Mouse (Mus musculus) intestine, embryonic 16.5 days (tissue): ENCODE data around the gene Camk2n2. TPM values are rescaled to one million over a fixed set of nuclear protein-coding genes. Genes with fewer than 3 reads are reported as not detected.
A peak's percentile ranks its signal among the peaks of the same experiment; 100 is the strongest.

Experiments
- ATAC-seq: fragments of 200-750 bp; cut with Nextera tagmentation; 2 replicates; pipeline ENCODE4 v1.8.0; 2017; ENCODE audit warnings: moderate TSS enrichment, moderate library complexity
- H3K27ac ChIP-seq: fragments of 300-500 bp; sonication (generic); 2 replicates; pipeline ENCODE4 v1.5.1; 2014; ENCODE audit warnings: mild to moderate bottlenecking, low read length
- H3K27me3 ChIP-seq: fragments of 300-500 bp; sonication (generic); replicated peaks from 2 replicates; pipeline ENCODE4 v1.6.1; 2014; ENCODE audit warnings: low read length, control low read depth, mixed read lengths; ENCODE audit not compliant: control insufficient read depth, insufficient read depth
- H3K36me3 ChIP-seq: fragments of 300-500 bp; sonication (generic); 2 replicates; pipeline ENCODE4 v1.6.1; 2014; ENCODE audit warnings: low read length, control low read depth; ENCODE audit not compliant: control insufficient read depth, insufficient read depth
- H3K4me1 ChIP-seq: fragments of 300-500 bp; sonication (generic); 2 replicates; pipeline ENCODE4 v1.6.1; 2014; ENCODE audit warnings: low read length, control low read depth, mixed read lengths; ENCODE audit not compliant: control insufficient read depth, insufficient read depth
- H3K4me2 ChIP-seq: fragments of 300-500 bp; sonication (generic); 2 replicates; pipeline ENCODE4 v1.6.1; 2014; ENCODE audit warnings: low read depth, low read length, control low read depth
- H3K4me3 ChIP-seq: fragments of 300-500 bp; sonication (generic); 2 replicates; pipeline ENCODE4 v1.5.1; 2014; ENCODE audit warnings: mild to moderate bottlenecking, low read length
- H3K9ac ChIP-seq: fragments of 300-500 bp; sonication (generic); 2 replicates; pipeline ENCODE4 v1.6.1; 2014; ENCODE audit warnings: low read depth, low read length
- H3K9me3 ChIP-seq: fragments of 300-500 bp; sonication (generic); 2 replicates; pipeline ENCODE4 v1.6.1; 2016; ENCODE audit warnings: low read length, control low read depth; ENCODE audit not compliant: control insufficient read depth
- WGBS: fragments of 180-500 bp; shearing (Covaris S2); extraction: QIAGEN DNeasy Blood & Tissue Kit; methylation state at CpG from one replicate; pipeline ENCODE4 v1.1.7; 2014; 5-methylcytosine and 5-hydroxymethylcytosine counted together
- polyA plus RNA-seq: library from polyadenylated mRNA; unstranded; fragments of >200 nt; fragmentation: Nextera tagmentation; extraction: Ambion mirVana; gene quantifications from 2 replicates; pipeline ENCODE4 v1.2.1, GENCODE M21; 2015

Gene Camk2n2
- polyA plus RNA-seq, 1 experiment from 2014 or later, result 0.40 TPM

- Histone ChIP-seq H3K36me3 (no peaks in the 10 kb centered on the region), H3K4me1 (peaks cover 14% of the 10 kb centered on the region), H3K9ac (no peak overlapping the region), H3K4me3 (peak overlapping the region; percentile 76), H3K4me2 (peak overlapping the region; percentile 99), H3K9me3 (no peaks in the 10 kb centered on the region), H3K27me3 (peaks cover 14% of the 10 kb centered on the region), H3K27ac (no peak overlapping the region)
- 2% methylated on average over 80 of the region's 83 CpGs for WGBS
- peak; percentile 49 for ATAC-seq
These were observed 1.3 kb downstream of the Camk2n2 start for GRCm38 (mm10) chr16:20619541-20620398.

GRCm38 (mm10) chr16:20611357-20612227 is 9.5 kb downstream of the Camk2n2 start, which contains the start of the genes Eef1akmt4, Gm49333 and Alg3:
Gene Eef1akmt4 (plus strand): TSS chr16:20611593.
Gene Gm49333 (plus strand): TSS chr16:20611610.
Gene Alg3 (minus strand): TSS chr16:20611735.
- peaks cover 11% of the 10 kb centered on the region; the same call in 1 of the 2 replicates for H3K4me1 ChIP-seq
- 2% methylated on average over 41 of the region's 41 CpGs for WGBS
- H3K4me3 ChIP-seq, result peak within 1 kb of the TSS; percentile 91
- H3K9ac ChIP-seq, result peak within 1 kb of the TSS; percentile 86
- no peaks in the 10 kb centered on the region for H3K9me3 ChIP-seq
- H3K4me2 ChIP-seq, result peak within 1 kb of the TSS; percentile 85
- H3K27me3 ChIP-seq, result no peaks in the 10 kb centered on the region
- ATAC-seq, result peak; percentile 99
- H3K27ac ChIP-seq, result peak within 1 kb of the TSS; percentile 83
- H3K36me3 ChIP-seq, result no peaks in the 10 kb centered on the region

DNA sequence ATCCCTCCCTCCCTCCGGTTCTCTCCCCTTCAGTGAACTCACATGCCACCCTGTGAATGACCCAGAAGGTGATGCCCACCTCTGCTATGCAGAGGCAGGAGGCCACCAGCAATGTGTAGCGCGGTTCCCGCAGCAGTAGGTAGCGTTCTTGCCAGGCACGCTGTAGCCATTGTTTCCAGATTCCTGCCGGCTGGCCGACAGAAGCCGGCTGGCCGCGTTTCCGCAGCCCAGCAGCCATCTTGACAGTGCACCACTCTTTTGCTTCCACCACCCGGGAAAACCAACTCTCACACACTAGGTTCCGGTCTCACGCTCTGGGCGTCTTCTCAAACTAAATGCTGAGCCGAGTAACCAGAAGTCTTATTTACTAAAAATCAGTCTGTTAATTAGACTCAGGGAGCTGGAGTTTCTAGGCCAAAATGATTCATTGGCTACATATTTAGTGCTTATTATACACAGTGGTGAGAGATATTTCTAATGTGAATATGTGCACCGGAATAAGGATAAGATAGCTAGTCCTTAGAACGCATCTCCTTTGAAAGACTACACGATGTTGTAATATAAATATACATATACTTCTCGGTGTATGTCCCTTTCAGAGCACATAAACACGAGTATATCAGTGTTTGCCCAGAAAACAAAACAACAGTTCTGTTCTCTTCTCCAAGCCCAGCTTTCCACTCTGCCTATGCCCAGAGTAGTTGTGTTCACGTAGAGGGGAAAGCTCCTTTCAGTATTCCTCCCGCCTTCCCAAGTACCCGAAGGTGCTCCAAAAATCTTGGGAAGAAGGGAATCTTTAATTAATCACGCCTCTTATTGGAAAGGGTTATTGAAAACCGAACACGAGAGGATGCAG is 10.4 kb downstream of the Camk2n2 start:
- Histone ChIP-seq H3K9ac (peak overlapping the region; percentile 86), H3K9me3 (no peaks in the 10 kb centered on the region), H3K4me1 (peaks cover 11% of the 10 kb centered on the region; the same call in 1 of the 2 replicates), H3K27ac (peak overlapping the region; percentile 83), H3K27me3 (no peaks in the 10 kb centered on the region), H3K4me3 (peak overlapping the region; percentile 91), H3K4me2 (peak overlapping the region; percentile 85), H3K36me3 (peaks cover 6% of the 10 kb centered on the region; the same call in 1 of the 2 replicates)
- WGBS, result under 1% methylated on average over 28 of the region's 28 CpGs
- peak; percentile 62 for ATAC-seq

GRCm38 (mm10) chr16:20604705-20605104 is 16.4 kb downstream of the Camk2n2 start:
- Histone ChIP-seq H3K27me3 (no peaks in the 10 kb centered on the region), H3K4me3 (no peak overlapping the region), H3K9me3 (no peaks in the 10 kb centered on the region), H3K4me1 (0 out of 2 replicates have a peak, but pooled peaks cover 3% of the 10 kb centered on the region), H3K9ac (no peak overlapping the region), H3K36me3 (peaks cover 6% of the 10 kb centered on the region), H3K4me2 (no peak overlapping the region), H3K27ac (no peak overlapping the region)
- ATAC-seq, result no peak
- WGBS, result 71% methylated on average over 9 of the region's 9 CpGs

- 76% methylated on average over 5 of the region's 5 CpGs for WGBS
- Histone ChIP-seq H3K9me3 (no peaks in the 10 kb centered on the region), H3K27me3 (no peaks in the 10 kb centered on the region), H3K9ac (no peak overlapping the region), H3K4me1 (no peaks in the 10 kb centered on the region), H3K27ac (no peak overlapping the region), H3K4me3 (no peak overlapping the region), H3K36me3 (no peaks in the 10 kb centered on the region; the same call in 1 of the 2 replicates), H3K4me2 (no peak overlapping the region)
- no peak for ATAC-seq
These were observed 20.6 kb downstream of the Camk2n2 start for GRCm38 (mm10) chr16:20600511-20600910.

DNA sequence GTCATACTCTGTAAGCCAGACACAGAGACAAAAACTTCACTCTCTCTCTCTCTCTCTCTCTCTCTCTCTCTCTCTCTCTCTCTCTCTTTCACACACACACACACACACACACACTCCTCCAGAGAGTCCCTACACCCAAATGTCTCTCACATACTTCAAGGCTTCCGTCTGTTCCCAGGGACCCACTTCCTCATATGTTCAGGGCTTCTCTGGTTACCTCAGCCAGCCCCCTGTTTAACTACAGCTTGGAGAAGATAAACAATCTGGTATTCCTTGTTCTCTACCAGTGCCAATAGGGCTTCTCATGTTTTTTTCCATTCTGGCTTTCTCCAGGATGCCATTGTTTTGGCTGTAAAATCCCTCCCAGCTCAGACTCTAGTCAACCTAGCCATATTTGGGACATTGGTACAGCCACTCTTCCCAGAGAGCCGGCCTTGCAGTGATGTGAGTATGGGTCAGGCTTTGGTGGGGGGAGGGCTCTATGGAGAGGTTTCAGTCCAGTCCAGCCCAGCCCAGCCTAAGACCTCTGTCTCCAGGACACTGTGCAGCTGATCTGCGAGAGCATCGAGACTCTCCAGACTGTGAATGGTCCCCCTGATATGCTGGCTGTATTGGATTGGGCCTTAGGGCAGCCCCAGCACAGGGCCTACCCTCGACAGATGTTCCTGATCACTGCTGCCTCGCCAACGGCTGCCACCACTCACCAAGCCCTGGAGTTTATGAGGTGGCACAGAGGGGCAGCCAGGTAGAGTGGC is 24.2 kb downstream of the Camk2n2 start:
- WGBS, result 55% methylated on average over 7 of the region's 7 CpGs
- ATAC-seq, result 0 out of 2 replicates have a peak, but pooled peaks have one; percentile 6

DNA sequence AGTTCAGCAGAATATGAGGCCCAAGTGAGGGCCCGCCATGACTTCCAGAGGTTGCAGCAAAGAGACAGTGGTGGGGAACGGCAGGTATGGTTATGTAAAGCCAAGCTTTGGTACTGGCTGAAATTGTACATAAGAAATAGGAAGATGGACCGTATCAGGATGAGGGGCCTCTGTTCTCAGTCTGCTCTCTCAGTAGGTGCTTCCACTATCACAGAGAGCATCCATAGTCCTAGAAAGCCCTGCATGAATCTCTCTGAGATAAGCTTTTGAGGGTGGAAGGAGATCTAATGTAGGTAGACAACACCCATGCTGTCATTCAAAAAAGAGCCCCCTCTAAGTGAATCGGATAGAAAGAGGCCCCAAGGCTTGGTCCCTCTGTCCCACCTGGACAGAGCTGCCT is 25.4 kb downstream of the Camk2n2 start:
- no peak overlapping the region for H3K4me3 ChIP-seq
- 88% methylated on average over 4 of the region's 4 CpGs for WGBS

More for the DNA sequence above, 24.2 kb downstream of the Camk2n2 start:
- Histone ChIP-seq H3K27me3 (peaks cover 5% of the 10 kb centered on the region), H3K9ac (no peak overlapping the region), H3K9me3 (no peaks in the 10 kb centered on the region), H3K4me1 (no peaks in the 10 kb centered on the region), H3K4me2 (no peak overlapping the region), H3K4me3 (no peak overlapping the region), H3K27ac (no peak overlapping the region), H3K36me3 (no peaks in the 10 kb centered on the region)

GRCm38 (mm10) chr16:20595060-20595673 is 25.9 kb downstream of the Camk2n2 start:
- no peak overlapping the region for H3K9ac ChIP-seq
- H3K4me2 ChIP-seq, result no peak overlapping the region
- no peaks in the 10 kb centered on the region for H3K36me3 ChIP-seq
- H3K27ac ChIP-seq, result no peak overlapping the region
- no peak overlapping the region for H3K4me3 ChIP-seq
- 70% methylated on average over 7 of the region's 7 CpGs for whole genome bisulfite sequencing
- no peaks in the 10 kb centered on the region for H3K9me3 ChIP-seq
- ATAC-seq, result peak; percentile 68
- H3K4me1 ChIP-seq, result peaks cover 12% of the 10 kb centered on the region
- peaks cover 20% of the 10 kb centered on the region for H3K27me3 ChIP-seq

More for the DNA sequence above, 25.4 kb downstream of the Camk2n2 start:
- Histone ChIP-seq H3K27ac (no peak overlapping the region), H3K4me1 (peaks cover 7% of the 10 kb centered on the region), H3K36me3 (no peaks in the 10 kb centered on the region), H3K27me3 (peaks cover 14% of the 10 kb centered on the region), H3K9ac (no peak overlapping the region), H3K9me3 (no peaks in the 10 kb centered on the region), H3K4me2 (no peak overlapping the region)
- no peak for ATAC-seq
